Comparison of ENCODE assay signal across 8 mouse cellular contexts in genomic region chrX:48340441-48341049, GRCm38 (mm10). TPM values are rescaled to one million over a fixed set of nuclear protein-coding genes. Genes with fewer than 3 reads are reported as not detected.
DNase-seq lines count a peak whose midpoint lies in the region; ATAC-seq and TF ChIP-seq lines count a peak whose summit lies in the region.

No protein-coding gene starts in this region.

- peaks cover 21% of the 10 kb centered on the region for H3K4me1 ChIP-seq in E14TG2a.4 (replicated peaks; ENCODE audit: low read depth, low read length)
- H3K4me1 ChIP-seq in heart, embryonic 16.5 days (ENCODE audit: control insufficient read depth, insufficient read depth, low read length): no peaks in the 10 kb centered on the region
- no peaks in the 10 kb centered on the region for H3K4me1 ChIP-seq in midbrain, embryonic 14.5 days (ENCODE audit: control insufficient read depth, insufficient read depth, low read length)

- H3K9ac ChIP-seq in heart, embryonic 16.5 days (ENCODE audit: low read length): peak overlapping the region; percentile 74
- H3K9ac ChIP-seq in midbrain, embryonic 14.5 days (replicated peaks; ENCODE audit: low read length): no peak overlapping the region

- DNase-seq in B cell, adult 2 months: peak; percentile 2 to 16
- peak; percentile 24 for DNase-seq in embryo, embryonic 10.5 days (ENCODE audit: low spot score)
- peak; percentile 9 to 44 for DNase-seq in kidney, postnatal 25 days
- DNase-seq in midbrain, embryonic 14.5 days: peak; percentile 3
- no peak for DNase-seq in natural killer cell, adult 2 months (ENCODE audit: low spot score in 2 of 2)
- DNase-seq in urinary bladder, adult 2 months (ENCODE audit: low spot score): no peak

- no peaks in the 10 kb centered on the region for H3K9me3 ChIP-seq in E14TG2a.4 (ENCODE audit: low read length)
- H3K9me3 ChIP-seq in heart, embryonic 16.5 days (replicated peaks; ENCODE audit: control insufficient read depth, low read length): no peaks in the 10 kb centered on the region
- no peaks in the 10 kb centered on the region for H3K9me3 ChIP-seq in midbrain, embryonic 14.5 days (ENCODE audit: control insufficient read depth, low read length)

- H3K36me3 ChIP-seq in E14TG2a.4 (ENCODE audit: insufficient read depth, low read length): no peaks in the 10 kb centered on the region
- H3K36me3 ChIP-seq in heart, embryonic 16.5 days (ENCODE audit: control insufficient read depth, insufficient read depth): no peaks in the 10 kb centered on the region
- no peaks in the 10 kb centered on the region for H3K36me3 ChIP-seq in midbrain, embryonic 14.5 days (ENCODE audit: control insufficient read depth, insufficient read depth, low read length)

- peak overlapping the region; percentile 18; the same call in 1 of the 2 replicates for H3K27ac ChIP-seq in heart, embryonic 16.5 days (ENCODE audit: low read length)
- H3K27ac ChIP-seq in midbrain, embryonic 14.5 days (replicated peaks; ENCODE audit: low read depth, low read length): no peak overlapping the region

- no peak for TF ChIP-seq CTCF in E14TG2a.4 (conservative IDR thresholded peaks at IDR 0.05; ENCODE audit: low read length)

- WGBS in heart, embryonic 16.5 days: 14% methylated on average over 33 of the region's 35 CpGs
- WGBS in midbrain, embryonic 14.5 days: 15% methylated on average over 35 of the region's 35 CpGs

- peaks cover 46% of the 10 kb centered on the region for H3K27me3 ChIP-seq in E14TG2a.4 (ENCODE audit: insufficient read depth, low read length)
- H3K27me3 ChIP-seq in heart, embryonic 16.5 days (ENCODE audit: control insufficient read depth, insufficient read depth, low read length): 0 out of 2 replicates have a peak, but pooled peaks cover 3% of the 10 kb centered on the region
- H3K27me3 ChIP-seq in midbrain, embryonic 14.5 days (ENCODE audit: control insufficient read depth, insufficient read depth, low read length): no peaks in the 10 kb centered on the region

- no peak for ATAC-seq in heart, embryonic 16.5 days (replicated peaks; ENCODE audit: extremely low read depth, insufficient read depth, low FRiP score)
- no peak for ATAC-seq in midbrain, embryonic 14.5 days (ENCODE audit: low FRiP score, low TSS enrichment)

- peak overlapping the region; percentile 85 for H3K4me2 ChIP-seq in heart, embryonic 16.5 days (ENCODE audit: low read depth, low read length)
- peak overlapping the region; percentile 67 for H3K4me2 ChIP-seq in midbrain, embryonic 14.5 days (ENCODE audit: low read length)

- peak overlapping the region; percentile 79 for H3K4me3 ChIP-seq in E14TG2a.4 (replicated peaks; ENCODE audit: low read length)
- peak overlapping the region; percentile 67 for H3K4me3 ChIP-seq in heart, embryonic 16.5 days (ENCODE audit: low read length)
- H3K4me3 ChIP-seq in midbrain, embryonic 14.5 days (replicated peaks; ENCODE audit: low read depth, low read length): peak overlapping the region; percentile 52

RNA-seq across cellular contexts. Expression of gene Bcorl1, which starts 0.6 kb away (rescaled TPM):
- 3.4 and 3.6 TPM in 2 replicates for polyA plus RNA-seq in heart, embryonic 16.5 days (2015; fragmentation: Nextera tagmentation; extraction: Ambion mirVana)
- polyA plus RNA-seq in midbrain, embryonic 14.5 days (2014; fragmentation: Nextera tagmentation; extraction: Ambion mirVana): 7.8 and 7.9 TPM in 2 replicates
- polyA plus RNA-seq in urinary bladder, adult 2 months (2012; rRNA removed): 2.5 and 5.2 TPM in 2 replicates

Comparison
In these comparisons a context has a peak if more than half of its experiments do, and no peak if none do; other contexts are left out.
1. DNase-seq: peak in B cell, adult 2 months (2 of 2), embryo, embryonic 10.5 days (single experiment), kidney, postnatal 25 days (2 of 2) and midbrain, embryonic 14.5 days (single experiment); none in natural killer cell, adult 2 months (0 of 2) and urinary bladder, adult 2 months (single experiment).
2. Peak in every context shown above with its lines, with median percentiles within 50 percentile points of each other: H3K4me3 ChIP-seq.